Comparison of ENCODE assay signal across 33 mouse cellular contexts in the genomic region with DNA sequence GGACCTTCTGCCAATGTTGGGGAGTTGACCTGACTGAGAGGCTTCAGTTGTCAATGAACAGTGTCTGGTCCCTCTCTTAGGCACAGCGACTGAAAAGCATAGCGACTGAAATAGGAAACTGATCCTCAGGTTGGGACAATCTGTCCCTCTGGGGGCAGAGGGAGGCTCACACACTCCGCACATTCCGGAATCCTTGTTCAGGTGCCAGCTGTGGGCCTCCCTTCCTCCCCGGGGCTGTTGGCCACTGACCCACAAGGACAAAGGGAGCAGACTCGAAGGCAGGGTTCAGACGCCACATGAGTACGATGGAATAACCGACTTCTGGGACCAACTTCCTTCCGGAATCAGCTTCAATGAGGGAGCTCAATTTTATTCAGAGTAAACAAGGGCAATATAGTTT. TPM values are rescaled to one million over a fixed set of nuclear protein-coding genes. Genes with fewer than 3 reads are reported as not detected.
"Had no signal": no experiment of that assay in that cellular context is flagged by ENCODE, and none has a peak within 500 bp of the region (broad histone marks: within the 10 kb centered on the region; RNA-seq: fewer than 3 reads in every experiment).

No protein-coding gene starts in this region.

- H3K27ac ChIP-seq: heart, embryonic 13.5 days; heart, embryonic 15.5 days; hindbrain, embryonic 13.5 days; hindbrain, embryonic 15.5 days; hindbrain, postnatal 0 days; kidney, embryonic 15.5 days; kidney, postnatal 0 days; limb, embryonic 13.5 days; limb, embryonic 15.5 days; liver, embryonic 12.5 days; liver, embryonic 14.5 days had no signal

- H3K4me3 ChIP-seq: heart, embryonic 13.5 days; heart, embryonic 15.5 days; hindbrain, embryonic 13.5 days; hindbrain, embryonic 15.5 days; kidney, embryonic 15.5 days; limb, embryonic 13.5 days; limb, embryonic 15.5 days; liver, embryonic 12.5 days had no signal

- DNase-seq: gastrocnemius, postnatal 14 days; heart, adult 18-20 months; kidney, adult 11 months; kidney, adult 2 months; kidney, adult 9 months; kidney, postnatal 14 days; kidney, postnatal 36 days; layer of hippocampus, adult 9-11 months; layer of hippocampus, postnatal 36 days; left cerebral cortex, postnatal 4 days; lung, adult 18-20 months had no signal

RNA-seq across cellular contexts. Expression of gene 4930579F01Rik, which starts 32.0 kb away (rescaled TPM):
- total RNA-seq: gastrocnemius, postnatal 14 days; heart, adult 18-20 months; heart, adult 8-10 months; heart, postnatal 25 days; hematopoietic stem cell, adult 5-6 weeks; hindbrain, postnatal 0 days; layer of hippocampus, adult 18-20 months; layer of hippocampus, adult 8-10 months; layer of hippocampus, postnatal 14 days; layer of hippocampus, postnatal 36 days; left cerebral cortex, adult 18-20 months; left cerebral cortex, adult 8-10 months; left cerebral cortex, postnatal 10 days; left cerebral cortex, postnatal 25 days; left cerebral cortex, postnatal 4 days; liver, adult 2 months had no signal

RNA-seq across cellular contexts. Expression of gene Adh7, which starts 55.9 kb away (rescaled TPM):
- total RNA-seq: hematopoietic stem cell, adult 5-6 weeks; left cerebral cortex, adult 18-20 months; left cerebral cortex, postnatal 25 days had no signal
